In the genomic region with DNA sequence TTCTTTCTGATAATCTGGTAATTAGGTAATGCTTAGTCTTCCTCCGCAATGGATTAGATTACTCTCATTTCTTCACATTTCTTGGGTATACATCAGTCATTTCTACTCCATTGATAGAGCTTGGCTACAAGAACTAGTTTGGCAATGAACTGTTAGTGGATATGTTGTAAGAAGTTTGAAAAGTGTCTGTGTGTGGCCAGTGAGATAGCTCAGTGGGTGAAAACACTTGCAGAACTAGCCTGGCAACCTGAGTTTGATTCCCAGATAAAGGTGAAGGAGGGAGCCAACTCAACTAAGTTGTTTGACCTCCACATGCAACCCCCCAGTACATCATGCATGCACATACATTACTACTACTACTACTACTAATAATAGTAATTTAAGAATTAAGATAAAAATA, we compare ENCODE assay signal across 31 mouse cellular contexts.
"Had no signal": no experiment of that assay in that cellular context is flagged by ENCODE, and none has a peak within 500 bp of the region (broad histone marks: within the 10 kb centered on the region; RNA-seq: fewer than 3 reads in every experiment).

No protein-coding gene starts in this region.

- H3K36me3 ChIP-seq: limb, embryonic 10.5 days; limb, embryonic 12.5 days; limb, embryonic 13.5 days; limb, embryonic 15.5 days; liver, embryonic 12.5 days; liver, embryonic 13.5 days; liver, embryonic 15.5 days; lung, embryonic 15.5 days; midbrain, embryonic 10.5 days; midbrain, embryonic 12.5 days; midbrain, embryonic 13.5 days; midbrain, embryonic 15.5 days had no signal

- DNase-seq: left cerebral cortex, postnatal 4 days; liver; liver, embryonic 13.5 days; liver, postnatal 0 days; lung, adult 18-20 months; lung, adult 2 months; lung, embryonic 14.5 days; lung, postnatal 10 days; lung, postnatal 14 days; lung, postnatal 36 days; lung, postnatal 4 days; midbrain, embryonic 14.5 days had no signal

- H3K9ac ChIP-seq: limb, embryonic 12.5 days; limb, embryonic 13.5 days; limb, embryonic 15.5 days; liver, embryonic 12.5 days; liver, embryonic 13.5 days; liver, embryonic 14.5 days; liver, embryonic 15.5 days; liver, postnatal 0 days; lung, embryonic 14.5 days; lung, embryonic 15.5 days; midbrain, embryonic 12.5 days; midbrain, embryonic 13.5 days; midbrain, embryonic 15.5 days had no signal

- H3K27me3 ChIP-seq: limb, embryonic 12.5 days; limb, embryonic 13.5 days; limb, embryonic 15.5 days; liver, embryonic 12.5 days; liver, embryonic 13.5 days; liver, embryonic 15.5 days; lung, embryonic 15.5 days; midbrain, embryonic 12.5 days; midbrain, embryonic 13.5 days; midbrain, embryonic 15.5 days had no signal

- H3K4me3 ChIP-seq: left cerebral cortex, adult 2 months; limb, embryonic 10.5 days; limb, embryonic 12.5 days; limb, embryonic 13.5 days; limb, embryonic 15.5 days; liver, embryonic 12.5 days; liver, embryonic 13.5 days; liver, embryonic 15.5 days; lung, embryonic 15.5 days; megakaryocyte, embryonic 14.5 days; midbrain, embryonic 10.5 days; midbrain, embryonic 12.5 days; midbrain, embryonic 13.5 days; midbrain, embryonic 15.5 days; myocyte had no signal

- H3K4me2 ChIP-seq: limb, embryonic 12.5 days; limb, embryonic 13.5 days; limb, embryonic 15.5 days; liver, embryonic 11.5 days; liver, embryonic 12.5 days; liver, embryonic 13.5 days; liver, embryonic 15.5 days; lung, embryonic 14.5 days; lung, embryonic 15.5 days; midbrain, embryonic 11.5 days; midbrain, embryonic 12.5 days; midbrain, embryonic 13.5 days; midbrain, embryonic 15.5 days had no signal

- ATAC-seq: liver, embryonic 12.5 days; liver, postnatal 0 days; lung, postnatal 0 days; midbrain, embryonic 13.5 days; midbrain, embryonic 15.5 days had no signal

- H3K9me3 ChIP-seq: limb, embryonic 10.5 days; limb, embryonic 12.5 days; limb, embryonic 13.5 days; limb, embryonic 15.5 days; liver, embryonic 12.5 days; liver, embryonic 13.5 days; liver, embryonic 15.5 days; lung, embryonic 15.5 days; midbrain, embryonic 10.5 days; midbrain, embryonic 12.5 days; midbrain, embryonic 13.5 days; midbrain, embryonic 15.5 days had no signal

- H3K27ac ChIP-seq: left cerebral cortex, adult 2 months; limb, embryonic 10.5 days; limb, embryonic 12.5 days; limb, embryonic 13.5 days; limb, embryonic 15.5 days; liver, embryonic 12.5 days; liver, embryonic 13.5 days; liver, embryonic 14.5 days; liver, embryonic 15.5 days; lung, embryonic 15.5 days; macrophage; midbrain, embryonic 10.5 days; midbrain, embryonic 12.5 days; midbrain, embryonic 13.5 days; midbrain, embryonic 15.5 days had no signal

- H3K4me1 ChIP-seq: limb, embryonic 10.5 days; limb, embryonic 12.5 days; limb, embryonic 15.5 days; liver, embryonic 12.5 days; liver, embryonic 13.5 days; liver, embryonic 15.5 days; lung, embryonic 15.5 days; midbrain, embryonic 10.5 days; midbrain, embryonic 12.5 days; midbrain, embryonic 13.5 days; midbrain, embryonic 15.5 days had no signal
